Mouse (Mus musculus) ZHBTc4 (cell line): ENCODE measurements around the gene Cubn.
A peak's percentile ranks its signal among the peaks of the same experiment; 100 is the strongest.

ENCODE experiments used
- DNase-seq: peaks from one replicate; pipeline ENCODE4 v3.0.0-alpha.2; 2011; ENCODE audit warnings: low read depth, low spot score

The Cubn gene

DNA sequence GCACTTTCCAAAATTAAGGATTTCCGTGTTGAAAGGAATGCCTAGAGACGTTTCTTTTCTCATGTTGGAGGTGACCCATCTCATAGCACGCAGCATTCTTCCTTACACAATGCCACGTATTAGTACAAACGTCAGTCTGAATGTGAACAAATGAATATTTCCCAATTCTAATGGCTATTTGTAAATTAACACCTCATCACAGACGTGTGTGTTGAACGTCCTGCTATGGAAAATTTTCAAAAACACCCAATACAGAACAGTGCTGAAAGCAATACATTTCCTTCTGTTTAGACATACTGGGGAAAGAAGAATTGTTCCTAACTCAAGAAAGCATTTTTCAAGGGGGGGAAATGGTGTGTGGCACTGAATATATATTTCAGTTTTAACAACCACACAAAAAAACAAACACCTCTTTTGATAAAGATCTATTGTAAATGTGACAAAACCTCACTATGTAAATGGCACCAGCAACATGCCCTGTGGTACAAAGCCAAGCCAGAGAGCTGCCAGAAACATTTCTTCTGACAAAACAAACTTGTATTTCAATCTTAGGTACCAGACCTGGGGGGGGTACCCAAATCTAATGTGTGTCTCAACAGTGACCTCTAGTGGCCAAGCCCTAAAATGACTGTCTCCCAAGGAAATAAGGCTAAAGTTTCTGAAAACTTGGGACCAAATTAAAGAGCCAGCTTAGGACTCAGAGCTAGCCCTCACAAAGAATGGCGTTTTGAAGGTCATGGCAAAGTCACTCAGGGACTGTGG lies 254.3 kb downstream of the Cubn start:
- DNase-seq: peak; percentile 60

- DNase-seq: no peak
Observed at GRCm38 (mm10) chr2:13235696-13236095, 255.9 kb downstream of the Cubn start.

GRCm38 (mm10) chr2:13234796-13235195 lies 256.8 kb downstream of the Cubn start:
- DNase-seq: no peak

GRCm38 (mm10) chr2:13233902-13234301 lies 257.7 kb downstream of the Cubn start:
- DNase-seq: no peak

DNA sequence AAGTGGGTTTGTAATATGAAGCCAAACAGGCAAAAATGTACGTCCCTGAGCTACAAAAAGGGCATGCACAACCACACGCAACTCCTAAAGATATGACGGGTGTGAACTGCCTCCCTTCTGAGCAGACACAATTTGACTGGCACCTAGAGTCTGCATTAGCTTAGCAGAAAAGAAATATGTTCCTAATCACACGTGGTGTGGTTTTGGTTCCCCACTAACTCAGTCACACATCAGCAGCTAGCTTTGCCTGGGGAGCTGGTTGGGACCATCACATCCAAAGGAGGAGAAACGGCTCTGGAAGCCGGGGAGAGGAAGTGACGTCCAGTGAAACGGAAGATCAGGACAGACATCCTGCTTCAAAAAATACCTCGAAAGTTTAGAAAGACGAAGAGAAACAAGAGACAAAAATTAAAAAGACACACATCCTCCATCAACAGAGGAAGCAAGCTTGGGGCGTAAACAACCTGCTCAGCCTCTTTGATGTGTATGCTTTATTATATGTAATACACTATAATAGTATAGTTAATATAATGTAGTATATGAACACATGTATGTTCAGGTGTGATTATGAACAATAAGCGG lies 258.3 kb downstream of the Cubn start:
- no peak for DNase-seq

- no peak for DNase-seq
Observed at GRCm38 (mm10) chr2:13232305-13232704, 259.3 kb downstream of the Cubn start.

DNA sequence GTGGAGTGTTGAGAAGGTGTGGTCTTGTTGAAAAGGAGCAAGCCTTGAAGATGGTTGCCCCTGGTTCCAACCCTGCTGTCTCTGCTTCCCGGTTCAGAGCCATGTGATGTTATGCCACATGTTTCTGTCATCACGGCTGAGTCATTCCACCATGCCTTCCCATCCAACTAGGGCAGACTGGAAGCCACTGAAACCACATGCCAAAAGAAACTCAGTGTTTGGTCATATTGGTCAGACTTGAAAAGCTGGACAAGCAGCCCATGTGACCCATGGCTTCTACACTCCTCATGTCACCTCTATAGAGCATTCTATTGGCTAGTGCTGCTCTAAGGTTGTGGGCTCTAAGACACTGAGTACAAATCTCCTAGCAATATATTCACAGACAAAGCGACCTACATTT lies 261.9 kb downstream of the Cubn start:
- DNase-seq: no peak
